Mouse (Mus musculus): Measurements from ENCODE around the gene 4930564D02Rik. TPM values are rescaled to one million over a fixed set of nuclear protein-coding genes. Genes with fewer than 3 reads are reported as not detected.

Gene 4930564D02Rik
- total RNA-seq, 1 experiment from 2014 or later = not detected

- ATAC-seq (replicated peaks; ENCODE audit: insufficient number of reproducible peaks, low FRiP score, low TSS enrichment, poor library complexity, severe bottlenecking) = no peak
Observed at GRCm38 (mm10) chr3:105095026-105095425, 28.4 kb downstream of the 4930564D02Rik start.

DNA sequence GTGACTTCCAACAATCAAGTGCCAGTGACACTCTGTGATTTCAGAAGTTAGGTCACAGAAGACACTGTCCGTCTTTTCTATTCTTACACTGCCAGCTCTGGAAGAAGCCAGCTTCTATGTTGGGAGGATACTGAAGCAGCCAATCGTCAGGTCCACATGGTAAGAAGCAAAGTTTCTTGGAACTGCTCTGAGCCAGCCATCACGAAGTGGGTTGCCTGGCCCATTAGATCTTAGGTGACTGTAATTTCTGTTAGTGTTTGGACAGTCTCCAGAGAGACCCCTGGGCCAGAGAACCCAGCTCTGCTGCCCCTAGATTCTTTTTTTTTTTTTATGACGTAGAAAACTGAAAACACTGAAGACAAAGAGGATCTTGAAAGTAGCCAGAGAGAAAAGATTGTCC is 30.9 kb downstream of the 4930564D02Rik start:
- ATAC-seq (replicated peaks; ENCODE audit: insufficient number of reproducible peaks, low FRiP score, low TSS enrichment, poor library complexity, severe bottlenecking) = no peak

DNA sequence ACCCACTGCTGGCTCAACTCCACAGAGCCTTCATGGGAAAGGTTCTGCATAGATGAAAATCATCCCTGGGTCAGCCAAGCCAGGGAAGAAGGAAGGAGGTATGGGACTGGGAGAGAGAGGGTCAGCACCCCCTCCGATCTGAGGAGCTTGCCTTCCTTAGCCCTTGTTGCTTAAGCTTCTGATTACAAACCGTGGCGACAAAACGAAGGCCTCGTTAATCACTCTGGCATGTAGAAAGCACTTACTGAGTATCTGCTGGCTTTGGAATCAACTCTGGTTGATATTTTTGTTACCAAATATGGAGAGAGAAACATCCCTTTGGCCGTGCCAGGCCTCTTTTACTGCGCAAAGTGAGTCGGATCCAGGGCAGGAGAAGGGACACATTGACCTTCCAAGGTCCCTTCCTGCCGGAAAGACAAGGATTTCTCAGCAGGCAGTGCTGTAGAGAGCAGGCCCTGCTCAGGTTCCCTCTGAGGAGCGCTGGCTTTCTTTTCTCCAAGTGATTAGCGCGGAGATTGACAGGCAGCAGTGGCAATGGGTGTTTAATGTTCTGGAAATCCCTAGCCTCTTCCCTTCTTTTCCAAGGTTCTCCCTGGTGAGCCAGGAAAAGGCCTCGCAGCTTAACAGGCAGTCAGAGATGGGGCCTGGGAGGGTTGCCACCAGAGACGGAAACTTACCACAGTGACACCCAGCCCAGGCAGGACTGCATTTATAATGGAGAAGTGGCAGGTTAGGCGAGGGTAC is 33.1 kb downstream of the 4930564D02Rik start:
- ATAC-seq (replicated peaks; ENCODE audit: insufficient number of reproducible peaks, low FRiP score, low TSS enrichment, poor library complexity, severe bottlenecking) = no peak

DNA sequence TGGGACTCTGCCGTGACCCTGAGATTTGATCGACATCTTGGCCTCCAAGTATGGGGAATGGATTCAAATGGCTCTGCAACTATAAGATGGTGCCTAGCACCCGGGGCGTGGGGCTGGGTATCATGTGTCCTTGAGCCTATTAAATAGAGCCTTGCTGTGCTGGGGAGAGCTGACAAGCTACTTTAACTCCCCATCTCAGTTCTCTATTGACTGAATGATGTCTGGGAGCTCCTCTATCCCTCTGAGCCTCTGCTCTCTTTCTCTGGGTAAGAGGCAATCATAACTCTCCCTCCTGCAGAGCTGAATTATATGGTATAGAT is 33.6 kb downstream of the 4930564D02Rik start:
- no peak for ATAC-seq (replicated peaks; ENCODE audit: insufficient number of reproducible peaks, low FRiP score, low TSS enrichment, poor library complexity, severe bottlenecking)

GRCm38 (mm10) chr3:105105827-105106226 is 39.2 kb downstream of the 4930564D02Rik start:
- ATAC-seq (replicated peaks; ENCODE audit: insufficient number of reproducible peaks, low FRiP score, low TSS enrichment, poor library complexity, severe bottlenecking) = no peak

DNA sequence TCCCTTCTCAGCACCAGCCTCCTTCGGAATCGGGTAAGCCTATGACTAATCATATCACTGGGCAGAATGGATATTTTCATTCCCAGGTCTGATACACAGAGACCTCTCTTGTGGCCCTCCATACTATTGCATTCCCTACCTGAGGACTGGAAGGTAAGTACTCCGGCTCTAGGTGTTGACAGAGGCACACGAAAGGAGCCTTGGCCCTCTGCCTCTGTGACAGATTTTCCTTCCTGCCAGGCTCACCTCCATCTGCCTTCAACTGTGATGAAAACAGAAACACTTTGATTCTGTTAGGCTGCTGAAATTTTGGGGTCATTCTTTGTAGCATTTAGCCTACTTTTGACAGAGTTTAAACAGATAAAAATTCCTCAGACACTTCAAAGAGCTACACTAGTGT is 47.2 kb downstream of the 4930564D02Rik start:
- no peak for ATAC-seq (replicated peaks; ENCODE audit: insufficient number of reproducible peaks, low FRiP score, low TSS enrichment, poor library complexity, severe bottlenecking)

GRCm38 (mm10) chr3:105114269-105114668 is 47.6 kb downstream of the 4930564D02Rik start:
- ATAC-seq (replicated peaks; ENCODE audit: insufficient number of reproducible peaks, low FRiP score, low TSS enrichment, poor library complexity, severe bottlenecking) = no peak

- ATAC-seq (replicated peaks; ENCODE audit: insufficient number of reproducible peaks, low FRiP score, low TSS enrichment, poor library complexity, severe bottlenecking) = no peak
Observed at GRCm38 (mm10) chr3:105116596-105116995, 50.0 kb downstream of the 4930564D02Rik start.

DNA sequence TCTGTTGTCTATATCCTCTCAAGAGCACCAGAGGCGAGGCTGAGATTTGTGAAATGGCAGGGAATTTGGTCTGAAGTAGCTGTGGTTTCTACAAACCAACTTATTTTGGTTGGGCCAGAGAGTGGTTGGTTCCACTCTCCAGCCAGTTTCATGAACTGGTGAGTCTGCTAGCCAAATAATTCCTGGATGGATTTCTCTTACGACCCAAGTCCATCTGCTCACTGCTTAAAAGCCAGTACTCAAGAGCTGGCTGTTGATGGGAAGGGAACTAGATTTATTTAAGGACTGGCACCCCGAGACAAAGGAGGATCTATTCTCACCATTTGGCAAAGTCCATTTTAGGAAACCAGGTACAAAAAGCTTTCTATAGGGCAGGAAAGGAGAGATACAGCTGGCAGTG is 57.1 kb downstream of the 4930564D02Rik start:
- no peak for ATAC-seq (replicated peaks; ENCODE audit: insufficient number of reproducible peaks, low FRiP score, low TSS enrichment, poor library complexity, severe bottlenecking)

DNA sequence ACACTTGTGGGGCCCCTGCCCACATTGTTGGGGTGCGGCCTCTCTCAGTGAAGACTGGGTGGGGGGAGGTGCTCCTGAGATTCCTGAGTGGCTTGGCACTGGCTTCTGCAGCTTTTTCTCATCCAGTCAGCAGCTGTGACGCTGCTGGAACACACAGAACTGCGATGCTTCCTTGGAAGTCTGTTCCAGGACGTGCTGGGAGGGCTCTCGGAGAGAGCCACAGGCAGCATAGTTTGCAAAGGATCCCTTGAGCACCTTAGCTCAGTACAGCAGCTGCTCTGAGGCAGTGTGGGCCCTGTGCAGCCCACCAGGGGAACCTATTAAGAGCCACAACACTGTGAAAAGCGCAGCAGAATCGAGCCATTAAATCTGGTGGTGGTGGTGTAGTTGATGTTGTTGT is 61.2 kb downstream of the 4930564D02Rik start:
- ATAC-seq (replicated peaks; ENCODE audit: insufficient number of reproducible peaks, low FRiP score, low TSS enrichment, poor library complexity, severe bottlenecking) = no peak

Other genes starting within 250 kb of the 4930564D02Rik start
- 3.2 to 8.2 TPM (median 7.1 TPM) in 3 replicates for gene Mov10, start 248.3 kb upstream of the 4930564D02Rik start, total RNA-seq (2017)
- 23.3 to 54.1 TPM (median 23.4 TPM) in 3 replicates for gene St7l, start 202.8 kb upstream of the 4930564D02Rik start, total RNA-seq (2017)
- 312 to 377 TPM (median 368 TPM) in 3 replicates for gene Capza1, start 202.3 kb upstream of the 4930564D02Rik start, total RNA-seq (2017)
- not detected in 3 replicates for gene Wnt2b, start 104.9 kb upstream of the 4930564D02Rik start, total RNA-seq (2017)
- gene Cttnbp2nl, start 13.7 kb upstream of the 4930564D02Rik start, total RNA-seq (2017) = 0.19 to 0.53 TPM in 2 of 3 replicates, not detected in the other